Mouse (Mus musculus) kidney, adult 2 months (tissue): Measurements from ENCODE around the gene Cxcr1.

ENCODE experiments used
- CTCF ChIP-seq: fragments of 200-500 bp; conservative IDR thresholded peaks from 2 replicates; pipeline ENCODE4 v1.5.1; 2011; ENCODE audit warnings: low read depth, mild to moderate bottlenecking, control low read depth, low read length, moderate library complexity, mixed read lengths; ENCODE audit not compliant: insufficient read depth, insufficient read length
- POLR2A ChIP-seq: fragments of 200-500 bp; IDR thresholded peaks from one replicate; pipeline ENCODE4 v1.6.1; 2011; ENCODE audit warnings: low read depth, low read length, control low read depth

DNA sequence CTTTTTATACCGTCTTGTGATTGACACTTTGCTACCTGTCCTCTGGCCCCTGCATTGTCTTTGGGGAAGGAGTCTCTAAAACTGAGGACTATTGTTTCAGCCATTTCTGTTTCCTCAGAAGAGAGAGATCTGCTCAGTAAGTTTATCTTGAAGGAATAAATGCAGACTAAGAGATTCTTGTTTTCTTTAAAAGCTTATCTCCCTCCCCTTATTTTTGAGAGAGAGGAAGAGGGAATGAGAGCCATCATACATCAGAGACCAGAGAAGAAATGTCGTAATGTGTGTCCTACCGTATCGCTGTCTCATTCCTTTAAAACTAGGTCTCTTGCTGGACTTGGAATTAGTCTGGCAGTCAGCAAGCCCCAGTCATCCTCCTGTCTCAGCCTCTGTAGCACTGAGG, 46.4 kb upstream of the Cxcr1 start:
- no peak for TF ChIP-seq POLR2A
- no peak for TF ChIP-seq CTCF
